Mouse (Mus musculus) midbrain, embryonic 12.5 days (tissue): ENCODE data around the gene Tet2. TPM values are rescaled to one million over a fixed set of nuclear protein-coding genes. Genes with fewer than 3 reads are reported as not detected.

Experiments used
- ATAC-seq: fragments of 200-750 bp; cut with Nextera tagmentation; 2 replicates; pipeline ENCODE4 v1.8.0; 2017; ENCODE audit warnings: low read depth, moderate TSS enrichment, moderate library complexity; ENCODE audit not compliant: low FRiP score
- H3K27ac ChIP-seq: fragments of 300-500 bp; sonication (generic); replicated peaks from 2 replicates; pipeline ENCODE4 v1.5.1; 2016; ENCODE audit warnings: mild to moderate bottlenecking
- H3K27me3 ChIP-seq: fragments of 300-500 bp; sonication (generic); 2 replicates; pipeline ENCODE4 v1.6.1; 2016; ENCODE audit warnings: mild to moderate bottlenecking
- H3K36me3 ChIP-seq: fragments of 300-500 bp; sonication (generic); 2 replicates; pipeline ENCODE4 v1.6.1; 2016
- H3K4me1 ChIP-seq: fragments of 300-500 bp; sonication (generic); 2 replicates; pipeline ENCODE4 v1.6.1; 2016
- H3K4me2 ChIP-seq: fragments of 300-500 bp; sonication (generic); replicated peaks from 2 replicates; pipeline ENCODE4 v1.6.1; 2016; ENCODE audit warnings: mild to moderate bottlenecking, moderate library complexity
- H3K4me3 ChIP-seq: fragments of 300-500 bp; sonication (generic); 2 replicates; pipeline ENCODE4 v1.5.1; 2016; ENCODE audit warnings: mild to moderate bottlenecking
- H3K9ac ChIP-seq: fragments of 300-500 bp; sonication (generic); replicated peaks from 2 replicates; pipeline ENCODE4 v1.6.1; 2016; ENCODE audit warnings: mild to moderate bottlenecking, moderate library complexity
- H3K9me3 ChIP-seq: fragments of 300-500 bp; sonication (generic); 2 replicates; pipeline ENCODE4 v1.6.1; 2016; ENCODE audit warnings: mild to moderate bottlenecking
- WGBS: fragments of 180-500 bp; shearing (Covaris S2); methylation state at CpG from one replicate; pipeline ENCODE4 v1.1.7; 2016; 5-methylcytosine and 5-hydroxymethylcytosine counted together
- polyA plus RNA-seq: library from polyadenylated mRNA; unstranded; fragments of >200 nt; fragmentation: Nextera tagmentation; extraction: Ambion mirVana; gene quantifications from 2 replicates; pipeline ENCODE4 v1.2.1, GENCODE M21; 2016

Gene Tet2
- polyA plus RNA-seq, 1 experiment from 2014 or later, result 26.3 TPM

DNA sequence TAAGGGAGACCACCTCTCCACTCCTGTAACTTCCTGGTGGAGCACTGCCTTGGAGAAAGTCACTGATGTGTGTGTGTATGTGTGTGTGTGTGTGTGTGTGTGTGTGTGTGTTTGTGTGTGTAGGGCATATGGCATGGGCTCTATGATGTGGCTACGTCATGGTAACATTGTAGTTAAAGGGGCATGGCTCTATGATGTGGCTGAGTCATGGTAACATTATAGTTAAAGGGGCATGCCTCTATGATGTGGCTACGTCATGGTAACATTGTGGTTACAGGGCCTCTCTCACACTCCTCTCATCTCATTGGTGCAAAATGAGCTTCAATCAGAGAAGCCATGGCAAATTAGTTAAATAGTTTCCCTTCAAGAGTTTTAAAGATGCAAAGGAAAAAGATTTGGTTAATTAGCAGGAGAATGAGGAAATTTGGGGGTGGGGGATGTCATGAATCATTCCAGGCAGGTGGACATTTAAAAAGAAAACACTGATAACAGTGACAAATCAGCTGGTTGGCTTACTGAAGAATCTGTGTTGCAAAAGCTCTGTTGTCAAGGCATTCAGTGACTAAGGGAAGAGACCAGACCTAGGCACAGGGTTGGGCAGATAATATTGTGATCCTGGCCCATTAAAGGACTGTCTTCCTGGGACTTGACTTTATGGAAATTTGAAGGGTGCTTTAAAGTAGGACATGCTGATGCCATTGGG is 18.7 kb upstream of the Tet2 start:
- Histone ChIP-seq H3K27ac (no peak overlapping the region), H3K27me3 (no peaks in the 10 kb centered on the region), H3K4me2 (no peak overlapping the region), H3K9ac (no peak overlapping the region), H3K9me3 (no peaks in the 10 kb centered on the region), H3K36me3 (no peaks in the 10 kb centered on the region), H3K4me1 (no peaks in the 10 kb centered on the region), H3K4me3 (no peak overlapping the region)
- 82% methylated on average over 2 of the region's 2 CpGs for WGBS
- 0 out of 2 replicates have a peak, but pooled peaks have one; percentile 23 for ATAC-seq

DNA sequence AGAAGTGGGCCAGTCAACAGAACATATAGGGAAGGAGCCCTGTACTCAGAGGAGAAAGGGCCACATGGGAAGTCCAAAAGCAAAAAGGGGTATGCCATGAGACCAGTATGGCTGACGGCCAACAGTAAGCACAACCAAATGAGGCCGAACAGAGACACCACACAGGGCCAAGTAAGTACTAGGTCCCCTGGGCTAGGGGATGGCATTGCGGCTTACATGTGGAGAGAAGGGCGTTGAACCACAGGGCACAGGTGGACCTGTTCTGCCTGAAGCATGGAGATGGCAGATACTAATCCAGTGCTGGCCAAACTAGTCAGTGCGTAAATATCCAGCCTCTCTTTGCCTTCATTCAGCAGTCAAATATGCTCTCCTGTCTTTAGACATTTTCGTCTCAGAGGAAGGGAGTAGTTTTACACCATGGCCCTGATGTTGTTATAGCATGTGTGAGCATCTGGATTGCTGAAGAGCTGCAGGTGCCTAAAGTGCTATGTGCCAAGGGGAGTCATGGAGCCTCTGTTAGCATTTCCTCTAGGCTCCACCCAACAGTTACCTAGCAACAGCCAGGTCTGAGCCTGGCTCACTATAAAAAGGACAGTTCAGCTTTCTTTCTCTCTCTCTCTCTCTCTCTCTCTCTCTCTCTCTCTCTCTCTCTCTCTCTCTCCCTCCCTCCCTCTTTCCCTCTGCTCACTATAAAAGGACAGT is 14.6 kb upstream of the Tet2 start:
- Histone ChIP-seq H3K27ac (no peak overlapping the region), H3K27me3 (no peaks in the 10 kb centered on the region), H3K36me3 (no peaks in the 10 kb centered on the region), H3K9me3 (no peaks in the 10 kb centered on the region), H3K4me3 (no peak overlapping the region), H3K9ac (no peak overlapping the region), H3K4me1 (no peaks in the 10 kb centered on the region), H3K4me2 (no peak overlapping the region)
- ATAC-seq, result no peak
- WGBS, result 89% methylated on average over 6 of the region's 6 CpGs

DNA sequence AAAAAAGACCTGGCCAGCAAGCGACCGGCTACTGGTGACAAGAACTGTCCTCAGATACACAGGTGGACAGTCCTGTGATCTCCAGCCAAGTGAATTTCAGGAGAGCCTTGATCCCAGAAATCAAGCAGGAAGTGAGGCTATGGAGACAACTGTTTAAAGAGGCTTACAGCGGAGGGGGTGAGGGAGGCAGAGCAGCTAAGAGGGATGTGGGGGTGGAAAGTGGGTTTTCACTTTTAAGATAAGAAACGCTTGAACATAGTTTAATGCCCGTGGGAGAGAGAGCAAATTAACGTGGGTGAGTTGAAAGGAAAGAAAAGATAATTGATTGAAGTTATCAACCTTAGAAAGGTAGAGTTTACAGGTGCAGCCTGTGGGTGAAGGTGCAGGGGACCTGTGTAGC is 12.7 kb upstream of the Tet2 start:
- 78% methylated on average over 6 of the region's 6 CpGs for WGBS
- Histone ChIP-seq H3K27ac (no peak overlapping the region), H3K4me2 (no peak overlapping the region), H3K27me3 (no peaks in the 10 kb centered on the region), H3K36me3 (no peaks in the 10 kb centered on the region), H3K9ac (no peak overlapping the region), H3K9me3 (no peaks in the 10 kb centered on the region), H3K4me3 (no peak overlapping the region), H3K4me1 (no peaks in the 10 kb centered on the region)
- ATAC-seq, result no peak

DNA sequence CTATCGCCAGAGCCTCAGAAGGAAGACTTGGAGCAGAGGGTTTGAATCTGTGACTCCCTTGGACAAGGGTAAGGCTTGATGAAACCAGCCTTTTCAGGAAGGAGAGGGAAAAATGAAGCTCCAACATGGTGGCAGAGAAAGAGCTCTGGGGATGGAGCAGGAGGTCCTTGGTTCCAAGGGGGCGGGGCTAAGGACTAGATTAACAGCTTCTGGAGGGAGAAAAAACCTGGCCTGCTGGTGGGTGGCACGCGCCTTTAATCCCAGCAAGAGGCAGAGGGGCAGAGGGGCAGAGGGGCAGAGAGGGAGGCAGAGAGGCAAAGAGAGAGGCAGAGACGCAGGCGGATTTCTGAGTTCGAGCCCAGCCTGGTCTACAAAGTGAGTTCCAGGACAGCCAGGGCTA is 12.2 kb upstream of the Tet2 start:
- Histone ChIP-seq H3K9ac (no peak overlapping the region), H3K9me3 (no peaks in the 10 kb centered on the region), H3K4me3 (no peak overlapping the region), H3K36me3 (no peaks in the 10 kb centered on the region), H3K27ac (no peak overlapping the region), H3K4me2 (no peak overlapping the region), H3K27me3 (no peaks in the 10 kb centered on the region), H3K4me1 (no peaks in the 10 kb centered on the region)
- 69% methylated on average over 7 of the region's 7 CpGs for WGBS
- no peak for ATAC-seq

DNA sequence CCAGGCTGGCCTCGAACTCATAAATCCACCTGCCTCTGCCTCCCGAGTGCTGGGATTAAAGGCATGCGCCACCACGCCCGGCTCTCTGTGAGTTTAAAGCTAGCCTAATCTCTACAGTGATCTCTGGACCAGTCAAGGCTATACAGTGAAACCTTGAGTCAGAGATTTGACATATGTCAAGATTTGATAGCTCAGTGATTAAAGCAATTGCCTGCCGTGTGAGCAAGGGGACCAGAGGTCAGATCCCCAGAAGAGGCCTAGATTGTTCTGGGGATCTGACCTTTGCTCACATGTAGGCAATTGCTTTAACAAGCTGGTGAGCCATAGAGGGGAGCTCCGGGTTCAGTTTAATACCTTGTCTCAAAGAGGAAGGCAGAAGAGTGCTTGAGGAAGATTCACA is 10.4 kb upstream of the Tet2 start:
- H3K27me3 ChIP-seq, result no peaks in the 10 kb centered on the region
- no peaks in the 10 kb centered on the region for H3K36me3 ChIP-seq
- no peak overlapping the region for H3K4me2 ChIP-seq
- 82% methylated on average over 7 of the region's 7 CpGs for WGBS
- H3K4me3 ChIP-seq, result no peak overlapping the region
- no peak overlapping the region for H3K27ac ChIP-seq
- no peaks in the 10 kb centered on the region for H3K9me3 ChIP-seq
- ATAC-seq, result no peak
- no peaks in the 10 kb centered on the region for H3K4me1 ChIP-seq
- no peak overlapping the region for H3K9ac ChIP-seq

DNA sequence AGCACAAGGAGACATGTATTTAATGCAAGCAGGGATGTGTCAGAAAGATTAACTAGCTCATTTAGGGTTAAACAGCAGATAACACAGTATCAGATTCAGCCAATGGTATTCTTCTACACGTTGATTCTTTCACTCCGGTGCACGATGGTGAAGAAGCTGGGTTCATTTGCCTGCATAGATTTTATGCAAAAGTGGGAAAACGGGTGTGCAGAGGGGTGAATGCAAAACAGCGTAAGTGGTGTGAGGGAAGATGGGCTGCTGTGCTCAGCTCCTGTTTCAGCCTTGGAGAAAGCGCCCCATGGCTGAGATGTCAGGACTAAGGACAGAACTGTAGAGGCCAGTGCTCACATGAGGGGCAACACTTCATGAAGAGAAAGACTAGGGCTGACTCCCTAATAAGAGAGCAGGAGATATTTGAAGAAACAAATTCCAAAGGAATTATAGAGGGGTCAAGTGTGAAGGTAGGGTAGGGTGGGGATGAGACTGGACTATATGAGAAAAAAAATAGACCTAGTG is 9.7 kb upstream of the Tet2 start:
- Histone ChIP-seq H3K9ac (no peak overlapping the region), H3K27ac (no peak overlapping the region), H3K4me3 (no peak overlapping the region), H3K4me1 (no peaks in the 10 kb centered on the region), H3K36me3 (no peaks in the 10 kb centered on the region), H3K27me3 (no peaks in the 10 kb centered on the region), H3K4me2 (no peak overlapping the region), H3K9me3 (no peaks in the 10 kb centered on the region)
- WGBS, result 85% methylated on average over 6 of the region's 6 CpGs
- ATAC-seq, result no peak

DNA sequence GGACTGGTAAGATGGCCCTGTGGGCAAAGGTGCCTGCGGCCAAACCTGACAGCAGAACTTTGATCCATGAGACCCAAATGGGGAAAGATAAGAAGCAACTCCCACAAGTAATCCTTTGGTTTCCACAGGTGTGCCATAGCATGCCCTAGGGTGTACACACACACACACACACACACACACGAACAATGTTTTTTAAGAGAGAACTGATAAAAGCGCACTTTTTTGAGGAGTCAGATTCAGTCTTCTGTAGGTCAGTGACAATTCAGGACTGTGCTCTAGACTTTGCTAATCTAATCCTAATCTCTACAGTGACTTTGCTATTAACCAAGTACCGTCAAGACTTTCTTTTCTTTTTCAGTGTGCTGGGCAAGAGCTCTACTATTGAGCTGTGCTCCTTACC is 9.2 kb upstream of the Tet2 start:
- no peaks in the 10 kb centered on the region for H3K27me3 ChIP-seq
- H3K9ac ChIP-seq, result no peak overlapping the region
- H3K4me1 ChIP-seq, result no peaks in the 10 kb centered on the region
- WGBS, result 92% methylated on average over 4 of the region's 4 CpGs
- H3K36me3 ChIP-seq, result no peaks in the 10 kb centered on the region
- H3K4me3 ChIP-seq, result no peak overlapping the region
- no peak overlapping the region for H3K27ac ChIP-seq
- no peak for ATAC-seq
- H3K4me2 ChIP-seq, result no peak overlapping the region
- no peaks in the 10 kb centered on the region for H3K9me3 ChIP-seq

DNA sequence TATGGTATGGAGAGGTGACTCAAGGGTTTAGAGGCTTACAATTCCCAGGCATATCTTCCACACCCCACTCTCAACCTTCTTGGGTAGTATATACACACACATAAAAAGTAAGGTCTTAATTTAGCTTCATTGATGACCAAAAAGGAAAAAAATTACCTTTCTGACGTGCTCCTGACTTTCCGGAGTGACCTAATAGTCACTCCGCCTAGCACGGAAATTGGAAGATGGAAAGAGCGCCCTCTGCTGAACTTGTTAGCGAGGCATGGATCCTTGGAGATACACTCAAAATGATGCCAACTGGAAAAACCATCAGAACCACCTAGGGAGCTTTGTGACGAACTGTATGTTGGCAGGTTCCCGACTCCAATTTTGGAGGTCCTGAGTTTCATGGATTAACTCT is 7.0 kb upstream of the Tet2 start:
- H3K36me3 ChIP-seq, result no peaks in the 10 kb centered on the region
- H3K4me2 ChIP-seq, result no peak overlapping the region
- H3K9me3 ChIP-seq, result no peaks in the 10 kb centered on the region
- no peak for ATAC-seq
- H3K27ac ChIP-seq, result no peak overlapping the region
- no peaks in the 10 kb centered on the region for H3K4me1 ChIP-seq
- H3K27me3 ChIP-seq, result no peaks in the 10 kb centered on the region
- no peak overlapping the region for H3K9ac ChIP-seq
- 58% methylated on average over 8 of the region's 8 CpGs for WGBS
- H3K4me3 ChIP-seq, result no peak overlapping the region

DNA sequence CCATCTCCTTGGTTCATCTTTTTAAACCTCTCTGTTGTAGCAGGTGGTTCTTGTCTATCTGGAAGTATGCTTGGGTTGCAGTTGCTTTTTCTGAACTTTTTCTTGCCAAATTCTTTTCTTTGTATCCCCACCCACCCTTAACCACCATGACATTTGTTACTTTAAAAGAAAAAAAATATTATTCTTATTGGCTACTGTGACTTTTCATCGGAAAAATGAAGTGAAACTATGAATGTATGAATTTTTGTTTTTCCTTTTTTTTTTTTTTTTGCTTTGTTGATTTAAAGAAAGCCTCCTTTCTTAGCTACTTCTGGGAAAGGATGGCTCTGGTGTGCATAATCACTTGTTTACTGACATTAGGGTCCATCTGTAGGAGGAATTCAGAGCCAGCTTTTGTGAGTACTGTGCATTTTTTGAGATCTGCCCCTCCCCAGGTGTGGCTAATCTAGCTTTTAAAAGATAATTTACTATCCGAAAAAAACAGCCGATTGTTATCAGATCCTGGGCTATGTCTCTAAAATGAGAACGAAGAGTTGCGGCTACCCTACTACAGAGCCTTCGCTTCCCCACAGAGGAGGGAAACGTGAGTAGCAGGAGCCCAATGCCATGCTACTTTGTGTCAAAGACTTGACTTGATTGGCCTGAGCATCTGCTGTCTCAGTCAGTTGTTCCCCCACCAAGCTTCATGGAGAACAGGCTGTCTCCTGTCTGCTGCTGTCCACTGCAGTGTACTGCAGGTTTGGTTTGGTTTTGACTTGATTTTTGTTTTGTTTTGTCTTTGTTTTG is 4.6 kb upstream of the Tet2 start:
- 72% methylated on average over 7 of the region's 7 CpGs for WGBS
- Histone ChIP-seq H3K4me2 (no peak overlapping the region), H3K27me3 (no peaks in the 10 kb centered on the region), H3K4me1 (0 out of 2 replicates have a peak, but pooled peaks cover 3% of the 10 kb centered on the region), H3K9me3 (no peaks in the 10 kb centered on the region), H3K4me3 (no peak overlapping the region), H3K27ac (no peak overlapping the region), H3K9ac (no peak overlapping the region), H3K36me3 (no peaks in the 10 kb centered on the region)
- ATAC-seq, result no peak

DNA sequence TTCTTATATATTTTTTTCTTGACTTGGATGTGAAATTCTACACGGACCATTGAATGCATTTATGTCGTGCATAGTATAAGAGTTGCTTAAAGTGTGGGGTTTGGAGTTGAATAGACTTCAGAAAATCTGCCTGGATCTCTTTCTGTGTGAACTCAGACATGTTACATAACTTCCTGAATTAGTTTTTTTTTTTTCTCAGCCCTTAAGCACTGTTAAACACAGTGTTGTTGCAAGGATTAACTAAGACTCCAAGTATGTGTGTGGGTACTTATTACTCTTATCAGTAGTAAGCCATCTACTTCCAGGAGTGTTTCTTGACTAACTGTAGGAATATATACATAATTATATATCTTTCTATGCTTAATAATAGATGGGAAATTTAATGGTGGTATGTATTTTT is 3.7 kb upstream of the Tet2 start:
- no peak for ATAC-seq
- WGBS, result 83% methylated on average over 2 of the region's 2 CpGs
- no peaks in the 10 kb centered on the region for H3K9me3 ChIP-seq
- no peaks in the 10 kb centered on the region for H3K36me3 ChIP-seq
- no peak overlapping the region for H3K4me2 ChIP-seq
- H3K27me3 ChIP-seq, result no peaks in the 10 kb centered on the region
- no peak overlapping the region for H3K9ac ChIP-seq
- no peak overlapping the region for H3K4me3 ChIP-seq
- 0 out of 2 replicates have a peak, but pooled peaks cover 3% of the 10 kb centered on the region for H3K4me1 ChIP-seq
- no peak overlapping the region for H3K27ac ChIP-seq

DNA sequence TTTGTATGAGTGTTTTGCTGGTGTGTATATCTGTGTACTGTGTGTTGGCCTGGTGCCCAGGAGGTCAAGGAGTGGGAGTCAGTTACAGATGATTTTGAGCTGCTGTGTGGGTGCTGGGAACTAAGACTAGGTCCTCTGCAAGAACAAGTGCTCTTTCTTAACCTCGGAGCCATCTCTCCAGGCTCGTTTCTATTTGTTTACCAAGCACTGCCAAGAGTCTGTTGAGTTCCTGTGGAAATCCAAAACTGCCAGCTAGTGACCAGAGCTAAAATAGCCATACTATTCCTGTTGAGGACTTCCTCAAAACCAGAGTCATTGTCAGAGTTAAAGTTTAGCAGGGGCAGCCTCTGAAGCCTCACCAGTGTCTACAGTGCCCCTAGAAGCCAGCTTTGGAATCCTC is 1.9 kb upstream of the Tet2 start:
- no peak overlapping the region for H3K4me3 ChIP-seq
- 0 out of 2 replicates have a peak, but pooled peaks cover 8% of the 10 kb centered on the region for H3K4me1 ChIP-seq
- no peaks in the 10 kb centered on the region for H3K27me3 ChIP-seq
- WGBS, result 56% methylated on average over 2 of the region's 2 CpGs
- H3K9me3 ChIP-seq, result no peaks in the 10 kb centered on the region
- ATAC-seq, result no peak
- no peak overlapping the region for H3K9ac ChIP-seq
- H3K4me2 ChIP-seq, result no peak overlapping the region
- H3K27ac ChIP-seq, result no peak overlapping the region
- no peaks in the 10 kb centered on the region for H3K36me3 ChIP-seq

DNA sequence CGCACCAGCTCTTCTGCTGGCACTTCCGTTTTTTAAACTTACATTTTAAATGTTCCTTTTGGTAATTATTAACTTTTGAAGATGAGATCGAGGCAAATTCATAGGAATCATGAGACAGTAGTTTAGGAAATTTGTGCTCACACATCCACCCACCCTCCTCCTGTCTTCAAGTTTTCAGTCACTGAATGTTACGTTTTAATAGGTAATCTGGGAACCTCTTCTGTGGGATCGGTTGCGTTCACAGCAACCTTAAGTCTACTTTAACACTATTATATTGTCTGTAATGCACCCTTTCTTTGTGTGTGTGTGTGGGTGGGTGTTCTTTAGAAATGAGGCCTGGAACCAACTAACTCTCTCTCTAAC is 346 bp upstream of the Tet2 start:
- peak overlapping the region; percentile 87; the same call in 1 of the 2 replicates for H3K9ac ChIP-seq

More for the DNA sequence above, 346 bp upstream of the Tet2 start:
- H3K4me3 ChIP-seq, result peak overlapping the region; percentile 89
- WGBS, result 10% methylated on average over 6 of the region's 6 CpGs
- H3K27me3 ChIP-seq, result no peaks in the 10 kb centered on the region
- ATAC-seq, result no peak
- no peaks in the 10 kb centered on the region for H3K36me3 ChIP-seq
- H3K27ac ChIP-seq, result no peak overlapping the region
- H3K4me1 ChIP-seq, result 0 out of 2 replicates have a peak, but pooled peaks cover 12% of the 10 kb centered on the region
- H3K4me2 ChIP-seq, result peak overlapping the region; percentile 75
- no peaks in the 10 kb centered on the region for H3K9me3 ChIP-seq
